Mouse (Mus musculus) stomach, postnatal 0 days (tissue): Measurements from ENCODE around the gene Txlna.

Experiments used
- CTCF ChIP-seq: IDR thresholded peaks from 2 replicates; pipeline ENCODE4 v1.5.1; 2016; ENCODE audit warnings: antibody characterized with exemption, low read depth, mild to moderate bottlenecking, moderate library complexity
- EP300 ChIP-seq: optimal IDR thresholded peaks from 2 replicates; pipeline ENCODE3; 2016; ENCODE audit warnings: antibody characterized with exemption

DNA sequence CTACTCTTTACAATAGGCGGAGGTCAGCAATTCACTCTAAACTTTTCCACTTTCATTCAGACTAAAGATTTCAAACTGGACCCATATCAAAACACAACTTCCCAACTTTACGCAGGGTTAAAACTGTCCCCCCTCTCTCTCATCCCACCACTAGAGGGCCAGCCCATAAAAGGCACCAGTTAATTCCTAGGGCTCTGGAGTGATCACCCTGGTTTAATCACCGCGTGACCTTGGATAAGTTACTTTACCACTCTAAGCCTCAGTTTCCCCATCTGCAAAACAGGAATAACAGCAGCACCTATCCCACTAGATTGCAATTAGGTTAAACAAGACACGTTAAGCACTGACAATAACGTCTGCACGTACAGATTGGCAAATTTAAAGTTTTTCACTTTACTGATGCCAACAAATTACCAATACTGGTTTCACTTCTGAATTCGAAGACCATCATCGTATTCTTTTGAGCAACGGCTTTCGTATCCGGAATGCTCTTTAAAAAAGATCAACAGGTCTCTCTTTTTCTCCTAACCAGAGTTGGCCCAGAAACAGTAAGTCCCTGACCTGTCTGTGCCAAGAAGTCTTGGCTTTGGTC is 30.7 kb upstream of the Txlna start:
- TF ChIP-seq CTCF (peak; percentile 86), EP300 (no peak)
